28 mouse cellular contexts compared by ENCODE assay signal in the genomic region with DNA sequence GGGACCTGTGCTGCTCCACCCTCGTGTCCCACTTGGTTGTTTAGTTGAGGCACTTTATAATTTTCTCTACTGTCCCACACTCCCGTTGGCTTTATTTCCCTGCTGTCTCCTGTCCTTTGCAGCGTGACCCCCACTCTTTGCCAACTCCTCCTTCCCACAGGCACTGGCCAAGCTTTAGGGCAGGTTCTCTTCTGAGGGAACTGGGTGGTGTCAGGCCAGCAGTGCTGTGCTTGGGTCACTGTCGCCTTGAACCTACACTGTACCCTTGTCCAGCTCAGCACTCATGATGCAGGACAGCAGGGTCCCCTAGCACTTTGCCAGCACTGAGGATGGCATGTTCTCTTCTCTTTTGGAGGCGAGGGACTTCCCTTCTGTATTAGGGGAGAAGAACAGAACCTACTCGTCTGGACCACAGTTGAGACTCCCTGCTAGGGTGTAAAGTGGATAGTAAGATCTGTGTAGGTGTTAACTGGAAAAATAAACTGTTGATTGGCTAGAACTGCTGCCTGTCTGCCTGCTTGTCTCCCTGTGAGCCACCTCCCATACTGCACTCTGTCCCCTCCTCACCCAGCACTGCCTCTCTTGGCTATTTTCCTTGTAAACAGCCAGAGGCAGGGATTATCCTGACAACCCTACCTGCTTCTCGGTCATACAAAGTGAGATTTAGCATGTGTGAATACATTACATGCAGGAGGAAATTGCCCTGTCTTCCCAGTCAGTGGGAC. TPM values are rescaled to one million over a fixed set of nuclear protein-coding genes. Genes with fewer than 3 reads are reported as not detected.
DNase-seq lines count a peak whose midpoint lies in the region; ATAC-seq and TF ChIP-seq lines count a peak whose summit lies in the region.
"Had no signal": no experiment of that assay in that cellular context is flagged by ENCODE, and none has a peak within 500 bp of the region (broad histone marks: within the 10 kb centered on the region; RNA-seq: fewer than 3 reads in every experiment).

No protein-coding gene starts in this region.

- no peak for DNase-seq in embryonic facial prominence, embryonic 10.5 days (ENCODE audit: low spot score)
- peak; percentile 49 to 70 for DNase-seq in kidney, adult 8-10 months
- DNase-seq in G1E (ENCODE audit: low spot score) = no peak
- DNase-seq in urinary bladder, postnatal 25 days (ENCODE audit: low spot score) = no peak
- DNase-seq: adrenal gland, adult 8-10 months; cerebellum, adult 2 months; cerebellum, postnatal 25 days; gastrocnemius, postnatal 14 days; lung, adult 18-20 months; right cerebral cortex, postnatal 4 days; thymus, postnatal 4 days had no signal

- no peak overlapping the region for H3K4me3 ChIP-seq in embryonic facial prominence, embryonic 13.5 days
- H3K4me3 ChIP-seq in embryonic facial prominence, embryonic 10.5 days = no peak overlapping the region
- no peak overlapping the region for H3K4me3 ChIP-seq in kidney, embryonic 16.5 days (ENCODE audit: low read length)
- H3K4me3 ChIP-seq in G1E (ENCODE audit: low read depth, low read length) = peak overlapping the region; percentile 13; the same call in 1 of the 2 replicates
- H3K4me3 ChIP-seq in liver, embryonic 16.5 days (ENCODE audit: low read depth, low read length) = no peak overlapping the region
- H3K4me3 ChIP-seq: hindbrain, embryonic 15.5 days; limb, embryonic 13.5 days; midbrain, embryonic 13.5 days; neural tube, embryonic 13.5 days had no signal

- no peak overlapping the region for H3K4me2 ChIP-seq in embryonic facial prominence, embryonic 13.5 days
- no peak overlapping the region for H3K4me2 ChIP-seq in kidney, embryonic 16.5 days (replicated peaks; ENCODE audit: low read depth, low read length)
- no peak overlapping the region for H3K4me2 ChIP-seq in liver, embryonic 16.5 days (ENCODE audit: low read depth, low read length)
- H3K4me2 ChIP-seq: heart, embryonic 11.5 days; hindbrain, embryonic 15.5 days; limb, embryonic 13.5 days; midbrain, embryonic 13.5 days; neural tube, embryonic 13.5 days had no signal

- H3K36me3 ChIP-seq in embryonic facial prominence, embryonic 13.5 days = peaks cover 48% of the 10 kb centered on the region
- peaks cover 57% of the 10 kb centered on the region for H3K36me3 ChIP-seq in embryonic facial prominence, embryonic 10.5 days (replicated peaks)
- peaks cover 36% of the 10 kb centered on the region for H3K36me3 ChIP-seq in kidney, embryonic 16.5 days (ENCODE audit: insufficient read depth, low read length)
- H3K36me3 ChIP-seq in G1E (replicated peaks) = peaks cover 68% of the 10 kb centered on the region
- H3K36me3 ChIP-seq in liver, embryonic 16.5 days (ENCODE audit: control insufficient read depth, insufficient read depth) = peaks cover 49% of the 10 kb centered on the region

- ATAC-seq in embryonic facial prominence, embryonic 13.5 days (ENCODE audit: insufficient number of reproducible peaks, insufficient read depth, low FRiP score, low TSS enrichment, low read depth) = no peak
- ATAC-seq in kidney, embryonic 16.5 days (ENCODE audit: low FRiP score, low TSS enrichment) = no peak
- ATAC-seq in G1E (ENCODE audit: extremely low read depth, insufficient number of reproducible peaks, low FRiP score, poor library complexity, severe bottlenecking) = no peak
- ATAC-seq in liver, embryonic 16.5 days (ENCODE audit: low read depth) = no peak
- ATAC-seq: forebrain, embryonic 14.5 days; inflammation-experienced regulatory T-cells, adult 6 months; lung, postnatal 0 days; midbrain, embryonic 13.5 days had no signal

- H3K27ac ChIP-seq in embryonic facial prominence, embryonic 13.5 days = no peak overlapping the region
- H3K27ac ChIP-seq in embryonic facial prominence, embryonic 10.5 days (replicated peaks) = no peak overlapping the region
- no peak overlapping the region for H3K27ac ChIP-seq in kidney, embryonic 16.5 days (ENCODE audit: low read length)
- peak overlapping the region; percentile 28; the same call in 1 of the 2 replicates for H3K27ac ChIP-seq in liver, embryonic 16.5 days (ENCODE audit: low read length)
- H3K27ac ChIP-seq: hindbrain, embryonic 15.5 days; kidney, postnatal 0 days; limb, embryonic 13.5 days; macrophage; midbrain, embryonic 13.5 days; neural tube, embryonic 13.5 days had no signal

- H3K9ac ChIP-seq in embryonic facial prominence, embryonic 13.5 days = peak overlapping the region; percentile 37; the same call in 1 of the 2 replicates
- H3K9ac ChIP-seq in kidney, embryonic 16.5 days (replicated peaks; ENCODE audit: low read length) = no peak overlapping the region
- no peak overlapping the region for H3K9ac ChIP-seq in liver, embryonic 16.5 days (ENCODE audit: low read depth, low read length)
- H3K9ac ChIP-seq: hindbrain, embryonic 15.5 days; limb, embryonic 13.5 days; midbrain, embryonic 13.5 days; neural tube, embryonic 13.5 days had no signal

- peaks cover 14% of the 10 kb centered on the region for H3K4me1 ChIP-seq in embryonic facial prominence, embryonic 13.5 days
- H3K4me1 ChIP-seq in embryonic facial prominence, embryonic 10.5 days = peaks cover 18% of the 10 kb centered on the region
- peaks cover 9% of the 10 kb centered on the region for H3K4me1 ChIP-seq in kidney, embryonic 16.5 days (ENCODE audit: insufficient read depth, low read length)
- H3K4me1 ChIP-seq in G1E (ENCODE audit: insufficient read depth, low read depth, low read length) = peaks cover 55% of the 10 kb centered on the region
- H3K4me1 ChIP-seq in liver, embryonic 16.5 days (ENCODE audit: control insufficient read depth, low read depth, low read length) = peaks cover 43% of the 10 kb centered on the region

- WGBS in embryonic facial prominence, embryonic 13.5 days = 82% methylated on average over 7 of the region's 7 CpGs
- WGBS in embryonic facial prominence, embryonic 10.5 days = 76% methylated on average over 7 of the region's 7 CpGs
- 83% methylated on average over 7 of the region's 7 CpGs for WGBS in kidney, embryonic 16.5 days
- WGBS in liver, embryonic 16.5 days (ENCODE audit: insufficient replicate concordance) = 78% methylated on average over 7 of the region's 7 CpGs

- no peaks in the 10 kb centered on the region for H3K9me3 ChIP-seq in embryonic facial prominence, embryonic 13.5 days
- no peaks in the 10 kb centered on the region for H3K9me3 ChIP-seq in embryonic facial prominence, embryonic 10.5 days
- no peaks in the 10 kb centered on the region for H3K9me3 ChIP-seq in kidney, embryonic 16.5 days (ENCODE audit: low read length)
- no peaks in the 10 kb centered on the region for H3K9me3 ChIP-seq in G1E (replicated peaks)
- H3K9me3 ChIP-seq in liver, embryonic 16.5 days (replicated peaks; ENCODE audit: control insufficient read depth, low read length) = no peaks in the 10 kb centered on the region
- H3K9me3 ChIP-seq: hindbrain, embryonic 15.5 days; limb, embryonic 13.5 days; midbrain, embryonic 13.5 days; neural tube, embryonic 13.5 days had no signal

- TF ChIP-seq CTCF in G1E (IDR thresholded peaks at IDR 0.05; ENCODE audit: low read depth, low read length) = no peak

- H3K27me3 ChIP-seq in embryonic facial prominence, embryonic 13.5 days = no peaks in the 10 kb centered on the region
- H3K27me3 ChIP-seq in embryonic facial prominence, embryonic 10.5 days (replicated peaks; ENCODE audit: low read depth, poor library complexity, severe bottlenecking) = no peaks in the 10 kb centered on the region
- H3K27me3 ChIP-seq in kidney, embryonic 16.5 days (ENCODE audit: insufficient read depth, low read length) = no peaks in the 10 kb centered on the region
- no peaks in the 10 kb centered on the region for H3K27me3 ChIP-seq in G1E (ENCODE audit: insufficient read depth, low read length)
- H3K27me3 ChIP-seq in liver, embryonic 16.5 days (ENCODE audit: control insufficient read depth, insufficient read depth, low read depth, low read length) = no peaks in the 10 kb centered on the region
- H3K27me3 ChIP-seq: CH12.LX; hindbrain, embryonic 15.5 days; limb, embryonic 13.5 days; midbrain, embryonic 13.5 days; neural tube, embryonic 13.5 days had no signal

RNA-seq across cellular contexts. Expression of a gene that starts 5.0 kb away (rescaled TPM):
- 39.4 and 45.1 TPM in 2 replicates for polyA plus RNA-seq in embryonic facial prominence, embryonic 13.5 days (2015; fragmentation: Nextera tagmentation; extraction: Ambion mirVana)
- 32.1 and 35.8 TPM in 2 replicates for polyA plus RNA-seq in embryonic facial prominence, embryonic 10.5 days (2016; fragmentation: Nextera tagmentation; extraction: Ambion mirVana)
- polyA plus RNA-seq in kidney, embryonic 16.5 days (2015; fragmentation: Nextera tagmentation; extraction: Ambion mirVana) = 56.3 and 59.8 TPM in 2 replicates
- total RNA-seq in G1E (2014; fragmentation: Nextera tagmentation) = 85.7 and 93.8 TPM in 2 replicates
- total RNA-seq in G1E (2017) = 111 and 120 TPM in 2 replicates
- polyA plus RNA-seq in G1E (2012) = 101 and 112 TPM in 2 replicates
- 47.7 and 52.7 TPM in 2 replicates for polyA plus RNA-seq in liver, embryonic 16.5 days (2015; fragmentation: Nextera tagmentation; extraction: Ambion mirVana)

RNA-seq across cellular contexts. Expression of a gene that starts 5.1 kb away (rescaled TPM):
- polyA plus RNA-seq in embryonic facial prominence, embryonic 13.5 days (2015; fragmentation: Nextera tagmentation; extraction: Ambion mirVana) = 40.5 and 43.8 TPM in 2 replicates
- polyA plus RNA-seq in embryonic facial prominence, embryonic 10.5 days (2016; fragmentation: Nextera tagmentation; extraction: Ambion mirVana) = 45.3 and 46.2 TPM in 2 replicates
- 51.1 and 54.4 TPM in 2 replicates for polyA plus RNA-seq in kidney, embryonic 16.5 days (2015; fragmentation: Nextera tagmentation; extraction: Ambion mirVana)
- total RNA-seq in G1E (2014; fragmentation: Nextera tagmentation) = 77.3 and 93.4 TPM in 2 replicates
- 140 and 143 TPM in 2 replicates for total RNA-seq in G1E (2017)
- polyA plus RNA-seq in G1E (2012) = 83.2 and 105 TPM in 2 replicates
- polyA plus RNA-seq in liver, embryonic 16.5 days (2015; fragmentation: Nextera tagmentation; extraction: Ambion mirVana) = 46.2 and 51.1 TPM in 2 replicates

RNA-seq across cellular contexts. Expression of a gene that starts 13.9 kb away (rescaled TPM):
- 0.15 and 0.47 TPM in 2 replicates for polyA plus RNA-seq in embryonic facial prominence, embryonic 13.5 days (2015; fragmentation: Nextera tagmentation; extraction: Ambion mirVana)
- polyA plus RNA-seq in embryonic facial prominence, embryonic 10.5 days (2016; fragmentation: Nextera tagmentation; extraction: Ambion mirVana) = 0.06 and 0.08 TPM in 2 replicates
- polyA plus RNA-seq in kidney, embryonic 16.5 days (2015; fragmentation: Nextera tagmentation; extraction: Ambion mirVana) = 5.9 and 6.2 TPM in 2 replicates
- total RNA-seq in G1E (2014; fragmentation: Nextera tagmentation) (0.83 and 1.5 TPM in 2 replicates), G1E (2017) (0.22 and 0.29 TPM in 2 replicates)
- 0.03 TPM in 1 of 2 replicates, not detected in the other for polyA plus RNA-seq in G1E (2012)
- polyA plus RNA-seq in liver, embryonic 16.5 days (2015; fragmentation: Nextera tagmentation; extraction: Ambion mirVana) = 2.5 and 2.6 TPM in 2 replicates
- total RNA-seq: CH12.LX; hematopoietic stem cell, adult 5-6 weeks; megakaryocyte-erythroid progenitor cell, adult 5-6 weeks had no signal
- polyA plus RNA-seq: cerebellum, adult 2 months; forebrain, embryonic 14.5 days; hindbrain, embryonic 15.5 days; macrophage; midbrain, embryonic 13.5 days; neural tube, embryonic 13.5 days; testis, adult 2 months had no signal

RNA-seq across cellular contexts. Expression of a gene that starts 20.9 kb away (rescaled TPM):
- polyA plus RNA-seq in embryonic facial prominence, embryonic 13.5 days (2015; fragmentation: Nextera tagmentation; extraction: Ambion mirVana) = 45.1 and 48.2 TPM in 2 replicates
- polyA plus RNA-seq in embryonic facial prominence, embryonic 10.5 days (2016; fragmentation: Nextera tagmentation; extraction: Ambion mirVana) = 32.6 and 33.6 TPM in 2 replicates
- 48.4 and 51.0 TPM in 2 replicates for polyA plus RNA-seq in kidney, embryonic 16.5 days (2015; fragmentation: Nextera tagmentation; extraction: Ambion mirVana)
- total RNA-seq in G1E (2014; fragmentation: Nextera tagmentation) = 45.8 and 58.0 TPM in 2 replicates
- total RNA-seq in G1E (2017) = 47.7 and 53.7 TPM in 2 replicates
- 21.0 and 24.2 TPM in 2 replicates for polyA plus RNA-seq in G1E (2012)
- 41.0 and 41.1 TPM in 2 replicates for polyA plus RNA-seq in liver, embryonic 16.5 days (2015; fragmentation: Nextera tagmentation; extraction: Ambion mirVana)

RNA-seq across cellular contexts. Expression of a gene that starts 22.6 kb away (rescaled TPM):
- polyA plus RNA-seq in embryonic facial prominence, embryonic 13.5 days (2015; fragmentation: Nextera tagmentation; extraction: Ambion mirVana) = 11.2 and 12.7 TPM in 2 replicates
- polyA plus RNA-seq in embryonic facial prominence, embryonic 10.5 days (2016; fragmentation: Nextera tagmentation; extraction: Ambion mirVana) = 11.1 and 13.8 TPM in 2 replicates
- polyA plus RNA-seq in kidney, embryonic 16.5 days (2015; fragmentation: Nextera tagmentation; extraction: Ambion mirVana) = 10.0 and 12.1 TPM in 2 replicates
- 2.5 and 5.1 TPM in 2 replicates for total RNA-seq in G1E (2014; fragmentation: Nextera tagmentation)
- total RNA-seq in G1E (2017) = 12.3 and 12.4 TPM in 2 replicates
- 0.40 and 0.47 TPM in 2 replicates for polyA plus RNA-seq in G1E (2012)
- 5.6 and 6.0 TPM in 2 replicates for polyA plus RNA-seq in liver, embryonic 16.5 days (2015; fragmentation: Nextera tagmentation; extraction: Ambion mirVana)

Comparison
In these comparisons a context has a peak if more than half of its experiments do, and no peak if none do; other contexts are left out.
1. DNase-seq: peak in kidney, adult 8-10 months (2 of 2); none in embryonic facial prominence, embryonic 10.5 days (single experiment), G1E (single experiment) and urinary bladder, postnatal 25 days (single experiment).